Mouse (Mus musculus) layer of hippocampus, adult 18-20 months (tissue): ENCODE data around the gene Sirpb1b. TPM values are rescaled to one million over a fixed set of nuclear protein-coding genes. Genes with fewer than 3 reads are reported as not detected.
"Not testable (repeated sequence)": the region's sequence is repeated elsewhere in the genome, so short reads cannot be mapped to it uniquely, and the experiment has no call there.

Experiments
- DNase-seq, 2 experiments: peaks; one replicate each; pipeline ENCODE4 v3.0.0; 2022; ENCODE audit warnings: low spot score in 2 of 2
- long read RNA-seq: library from polyadenylated mRNA; stranded (forward); transcript quantifications from one replicate; pipeline ENCODE4 v2.0.0, GENCODE M21; 2021
- total RNA-seq, 2 experiments: library from RNA; stranded (reverse); gene quantifications; 2 replicates each; pipeline ENCODE4 v1.2.3; 2021

The Sirpb1b gene
- not detected for total RNA-seq
- long read RNA-seq, result 0 reads

DNA sequence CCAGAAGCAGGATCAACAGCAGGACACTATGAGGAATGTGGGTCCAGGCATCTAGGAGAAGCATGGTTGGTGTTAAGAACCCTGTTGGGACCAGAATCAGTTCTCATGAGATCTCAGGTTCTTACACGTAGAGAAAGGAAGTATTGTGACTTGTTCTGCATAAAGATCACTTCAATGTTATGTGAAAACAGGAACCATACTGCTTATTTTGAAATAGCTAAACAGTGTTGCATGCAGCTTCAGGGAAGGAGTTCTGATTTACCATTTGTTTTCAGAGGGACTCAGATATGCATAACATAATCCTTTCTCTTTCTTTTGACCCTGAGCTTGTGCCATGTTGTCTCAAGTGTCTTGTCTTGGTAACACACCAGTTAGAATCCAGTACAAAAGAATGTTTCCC lies at the start of gene Sirpb1b:
Gene Sirpb1b, minus strand, starts transcription at position 179 of the 400 bp plus-strand sequence.
- DNase-seq, result not testable (repeated sequence)

DNA sequence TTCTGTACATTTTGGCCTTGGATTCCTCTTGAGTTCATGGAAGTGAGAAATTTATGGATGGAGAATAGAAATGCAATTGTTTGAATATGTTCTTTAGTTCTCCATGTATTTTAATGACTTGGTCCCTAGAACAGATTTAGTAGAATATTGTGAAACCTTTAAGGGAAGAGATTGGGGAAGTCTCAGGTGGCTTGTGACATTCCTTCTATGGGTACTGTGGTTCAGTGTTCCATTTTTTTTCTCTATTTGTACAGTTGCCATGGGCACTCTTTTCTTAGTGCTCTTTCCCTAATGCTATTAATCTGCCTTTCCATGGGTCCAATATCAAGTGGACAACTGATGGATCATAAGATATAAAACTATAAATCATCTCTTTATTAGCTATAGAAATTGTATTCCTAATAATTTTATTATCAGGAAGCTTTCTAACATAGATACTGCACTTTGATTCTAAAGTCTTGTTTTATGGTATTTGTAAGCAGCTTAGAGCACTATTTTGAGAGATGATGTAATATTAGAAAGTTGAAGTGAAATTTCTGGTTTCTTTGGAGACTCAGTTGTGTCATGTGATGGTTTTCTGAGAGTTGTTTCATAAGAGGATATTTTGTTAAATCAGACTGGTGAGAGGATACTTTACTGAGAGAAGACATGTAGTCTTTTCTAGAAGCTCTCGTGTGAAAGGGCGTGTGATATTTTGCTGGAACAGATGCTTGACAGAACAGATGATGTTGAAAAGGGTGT lies 15.7 kb upstream of the Sirpb1b start:
- not testable (repeated sequence) for DNase-seq

- DNase-seq, result not testable (repeated sequence)
Observed at GRCm38 (mm10) chr3:15586665-15587064, 11.8 kb upstream of the Sirpb1b start.

- DNase-seq, result no peak
Observed at GRCm38 (mm10) chr3:15583452-15583851, 8.6 kb upstream of the Sirpb1b start.

- DNase-seq, result not testable (repeated sequence)
Observed at GRCm38 (mm10) chr3:15582948-15583347, 8.1 kb upstream of the Sirpb1b start.

DNA sequence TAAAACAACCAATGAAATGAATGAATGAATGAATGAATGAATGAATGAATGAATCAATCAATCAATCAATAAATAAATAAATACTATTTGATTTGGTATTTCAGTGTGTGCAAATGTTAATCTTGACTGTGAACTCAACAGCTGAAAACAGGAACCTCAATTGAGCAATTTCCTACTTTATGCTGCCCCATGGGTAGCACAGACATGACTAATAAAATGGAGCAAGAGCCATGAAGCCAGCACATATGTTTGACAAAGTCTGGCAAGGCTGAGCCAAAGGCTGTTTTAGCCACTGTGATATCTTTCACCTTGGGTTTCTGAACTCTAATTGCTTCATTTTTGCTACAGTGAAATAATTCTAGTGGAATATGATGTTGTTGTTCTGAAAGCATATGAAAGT lies 1.6 kb upstream of the Sirpb1b start:
- not testable (repeated sequence) for DNase-seq

DNA sequence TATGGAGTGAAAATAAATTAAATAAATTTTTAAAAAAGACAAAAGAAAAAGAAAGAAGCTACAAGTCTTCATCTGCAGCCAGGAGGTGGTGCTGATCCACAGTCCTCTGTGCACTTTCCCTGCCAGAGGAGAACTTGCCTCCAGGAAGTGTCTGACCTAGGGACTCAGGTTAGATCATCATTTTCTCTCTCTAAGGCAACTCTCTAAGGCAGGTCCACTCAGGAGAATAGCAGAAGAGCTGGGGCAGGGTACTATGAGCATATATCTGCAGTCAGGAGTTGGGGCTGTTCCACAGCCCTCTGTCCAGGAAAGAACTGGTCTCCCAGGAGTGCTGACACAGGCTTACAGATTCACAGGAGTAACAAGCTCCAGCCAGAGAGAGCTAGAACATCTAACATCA lies 46.3 kb downstream of the Sirpb1b start:
- no peak for DNase-seq

- not testable (repeated sequence) for DNase-seq
Observed at GRCm38 (mm10) chr3:15513608-15514007, 61.3 kb downstream of the Sirpb1b start.

DNA sequence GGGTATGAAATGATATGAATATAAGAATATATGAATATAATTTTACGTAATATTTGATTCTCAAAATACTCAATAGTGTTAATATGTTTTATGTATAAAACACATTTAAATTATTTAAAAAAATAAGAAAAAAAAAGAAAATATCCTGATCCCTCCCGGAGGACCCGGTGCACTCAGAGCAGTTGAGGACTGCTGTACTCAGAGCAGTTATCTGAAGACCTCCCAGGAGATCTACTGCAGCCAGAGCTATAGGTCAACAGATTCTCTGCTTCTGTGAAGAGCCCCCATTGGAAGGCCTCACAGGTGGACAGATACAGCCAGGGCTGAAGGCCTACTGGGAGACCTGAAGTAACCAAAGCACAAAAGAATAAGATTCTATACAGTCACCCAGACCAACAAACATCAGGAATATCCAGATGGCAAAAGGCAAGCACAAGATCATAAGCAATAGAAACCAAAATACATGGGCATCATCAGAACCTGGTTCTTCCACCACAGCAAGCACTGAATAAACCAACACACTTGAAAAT lies 67.0 kb downstream of the Sirpb1b start:
- not testable (repeated sequence) for DNase-seq

DNA sequence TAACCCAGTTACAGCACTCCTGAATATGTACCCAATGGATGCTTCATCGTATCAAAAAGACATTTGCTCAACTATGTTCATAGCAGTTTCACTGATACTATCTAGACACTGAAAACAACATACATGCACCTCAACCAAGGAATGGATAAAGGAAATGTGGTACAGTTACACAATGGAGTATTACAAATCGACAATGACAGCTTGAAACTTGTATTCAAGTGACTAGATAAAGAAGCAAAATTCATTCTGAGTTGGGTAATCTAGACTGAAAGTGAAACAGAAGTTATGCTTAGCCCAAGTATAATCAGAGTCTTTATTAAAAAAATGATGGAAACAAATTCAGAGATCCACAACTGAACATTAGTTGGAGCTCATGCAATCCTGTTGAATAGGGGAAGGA lies 100.0 kb downstream of the Sirpb1b start:
- not testable (repeated sequence) for DNase-seq

DNA sequence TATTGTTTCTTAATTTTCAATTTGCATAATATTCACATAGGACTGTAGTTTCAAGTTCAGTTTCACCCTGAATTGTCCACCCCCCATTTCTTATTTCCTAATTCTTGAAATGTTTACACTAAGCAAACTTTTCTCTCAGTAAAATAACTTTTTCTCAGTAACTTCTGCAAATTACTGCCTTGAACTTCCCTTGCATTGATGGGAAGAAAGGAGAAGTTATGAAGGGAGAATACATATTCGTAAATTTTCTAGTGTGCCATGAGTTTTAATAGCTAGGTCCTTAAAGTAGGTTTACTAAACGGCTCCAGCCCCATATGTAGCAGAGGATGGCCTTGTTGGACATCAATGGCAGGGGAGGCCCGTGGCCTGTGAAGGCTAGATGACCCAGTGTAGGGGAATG lies 104.7 kb downstream of the Sirpb1b start:
- DNase-seq, result not testable (repeated sequence)

Other genes with a start within 250 kb of the Sirpb1b start
- gene Gm9733, start 242.8 kb downstream of the Sirpb1b start, total RNA-seq, result not detected
- not detected for gene Sirpb1a, start 148.5 kb downstream of the Sirpb1b start, total RNA-seq